Mouse (Mus musculus) cerebellum, adult 2 months (tissue): ENCODE data around the gene Mroh3. TPM values are rescaled to one million over a fixed set of nuclear protein-coding genes. Genes with fewer than 3 reads are reported as not detected.

Source experiments
- DNase-seq, 2 experiments: peaks; one replicate each; pipeline ENCODE4 v3.0.0; 2021
- H3K27ac ChIP-seq: fragments of 200-500 bp; 2 replicates; pipeline ENCODE4 v1.5.1; 2012; ENCODE audit warnings: low read length, control low read depth, inconsistent platforms; ENCODE audit not compliant: insufficient read depth
- H3K27me3 ChIP-seq: fragments of 200-500 bp; 2 replicates; pipeline ENCODE4 v1.6.1; 2012; ENCODE audit warnings: inconsistent platforms, mild to moderate bottlenecking, low read length, moderate library complexity; ENCODE audit not compliant: control insufficient read depth, insufficient read depth
- H3K4me1 ChIP-seq: fragments of 200-500 bp; 2 replicates; pipeline ENCODE4 v1.6.1; 2011; ENCODE audit warnings: low read length; ENCODE audit not compliant: control insufficient read depth, insufficient read depth
- H3K4me3 ChIP-seq: fragments of 200-500 bp; replicated peaks from 2 replicates; pipeline ENCODE3; 2011; ENCODE audit warnings: mild to moderate bottlenecking, low read depth, low read length, control low read depth; ENCODE audit not compliant: insufficient read depth
- CTCF ChIP-seq: fragments of 200-500 bp; IDR thresholded peaks from 2 replicates; pipeline ENCODE4 v1.5.1; 2011; ENCODE audit warnings: low read depth, mild to moderate bottlenecking, control low read depth, low read length, moderate library complexity, borderline replicate concordance; ENCODE audit not compliant: insufficient read depth
- POLR2A ChIP-seq: fragments of 200-500 bp; IDR thresholded peaks from 2 replicates; pipeline ENCODE4 v1.6.1; 2011; ENCODE audit warnings: low read length, control low read depth, borderline replicate concordance; ENCODE audit not compliant: insufficient read depth
- WGBS: fragments of 180-500 bp; shearing (Covaris S2); methylation state at CpG from one replicate; pipeline ENCODE4 v1.1.7; 2018; 5-methylcytosine and 5-hydroxymethylcytosine counted together
- polyA plus RNA-seq: library from polyadenylated mRNA; depleted of rRNA; stranded (reverse); fragments of >200 nt; gene quantifications from 2 replicates; pipeline ENCODE4 v1.2.3, GENCODE M21; 2012

Gene Mroh3
- polyA plus RNA-seq, 1 experiment: 1.0 TPM

DNA sequence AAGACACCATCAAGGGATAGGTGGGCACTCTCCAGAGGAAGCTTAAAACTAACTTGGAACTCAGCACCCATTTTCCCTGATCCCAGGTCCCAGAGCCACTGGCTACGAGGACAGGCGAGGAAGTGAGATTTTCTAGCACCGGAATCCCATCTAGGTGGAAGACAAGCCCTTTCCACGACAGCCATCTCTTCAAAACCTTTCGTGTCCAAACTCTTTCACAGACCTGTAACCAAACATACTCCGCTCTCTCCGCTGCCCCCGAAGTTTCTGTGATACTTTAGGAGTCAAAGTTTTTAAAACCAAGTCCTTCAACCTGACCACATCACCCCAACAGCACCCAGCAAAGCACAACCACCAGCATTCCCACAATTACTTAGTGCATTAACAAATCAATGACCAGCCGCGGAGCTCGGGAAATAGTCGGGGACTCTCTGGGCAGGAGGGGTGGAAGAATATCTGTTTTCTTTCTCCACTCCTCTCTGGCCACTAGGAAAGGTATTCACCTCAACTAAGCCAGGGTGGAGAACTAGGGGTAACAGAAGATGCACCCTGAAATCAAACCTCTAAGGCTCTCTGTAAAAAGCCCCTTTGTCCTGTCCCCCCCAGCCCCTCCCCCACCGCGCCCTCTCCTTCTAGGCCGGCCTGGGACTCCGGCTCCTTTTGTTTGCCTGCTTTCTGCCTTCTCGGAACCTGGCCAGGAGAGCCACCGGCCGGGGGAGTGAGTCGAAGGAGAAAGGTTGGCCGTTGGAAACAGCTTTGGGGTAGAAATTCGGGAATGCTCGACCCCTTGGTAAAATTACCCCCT lies 20.6 kb upstream of the Mroh3 start:
- no peak for TF ChIP-seq CTCF
- no peak for TF ChIP-seq POLR2A
- no peak for DNase-seq
- 16% methylated on average over 23 of the region's 23 CpGs for WGBS
- Histone ChIP-seq H3K27ac (no peak overlapping the region), H3K4me1 (no peaks in the 10 kb centered on the region), H3K4me3 (peak overlapping the region; percentile 65), H3K27me3 (peaks cover 2% of the 10 kb centered on the region; the same call in 1 of the 2 replicates)

DNA sequence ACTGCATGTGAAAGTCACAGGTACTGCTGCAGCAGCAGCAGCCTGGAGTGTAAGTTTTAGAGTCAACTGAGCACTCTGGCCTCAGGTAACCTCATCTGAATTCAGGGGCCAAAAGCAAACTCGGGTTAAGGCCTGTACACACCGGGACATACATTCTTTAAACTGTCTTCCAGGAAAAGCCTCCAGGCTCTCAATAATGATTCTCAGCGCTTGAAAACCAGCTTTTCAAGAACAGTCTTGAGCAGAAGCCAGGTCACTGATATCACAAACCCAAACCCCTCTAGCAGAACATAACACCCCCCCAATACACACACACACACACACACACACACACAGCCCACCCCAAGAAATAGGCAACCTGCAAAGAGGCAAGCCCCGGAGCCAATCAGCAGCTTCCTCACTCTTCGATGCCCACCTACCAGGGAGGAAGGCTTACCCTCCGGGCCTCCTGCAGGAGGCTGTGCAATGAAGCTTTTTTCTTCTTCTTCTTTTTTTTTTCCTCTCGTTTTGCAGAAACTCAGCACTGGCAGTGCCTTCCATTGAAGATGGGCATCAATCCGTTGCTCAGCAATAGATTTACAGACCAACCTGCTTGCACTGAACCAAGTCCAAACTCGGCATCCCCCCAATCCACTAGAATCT lies 19.8 kb upstream of the Mroh3 start:
- H3K27ac ChIP-seq: no peak overlapping the region
- no peak for DNase-seq
- peaks cover 2% of the 10 kb centered on the region; the same call in 1 of the 2 replicates for H3K27me3 ChIP-seq
- TF ChIP-seq CTCF (no peak), POLR2A (no peak)
- WGBS: 37% methylated on average over 9 of the region's 9 CpGs
- H3K4me3 ChIP-seq: no peak overlapping the region
- H3K4me1 ChIP-seq: no peaks in the 10 kb centered on the region

DNA sequence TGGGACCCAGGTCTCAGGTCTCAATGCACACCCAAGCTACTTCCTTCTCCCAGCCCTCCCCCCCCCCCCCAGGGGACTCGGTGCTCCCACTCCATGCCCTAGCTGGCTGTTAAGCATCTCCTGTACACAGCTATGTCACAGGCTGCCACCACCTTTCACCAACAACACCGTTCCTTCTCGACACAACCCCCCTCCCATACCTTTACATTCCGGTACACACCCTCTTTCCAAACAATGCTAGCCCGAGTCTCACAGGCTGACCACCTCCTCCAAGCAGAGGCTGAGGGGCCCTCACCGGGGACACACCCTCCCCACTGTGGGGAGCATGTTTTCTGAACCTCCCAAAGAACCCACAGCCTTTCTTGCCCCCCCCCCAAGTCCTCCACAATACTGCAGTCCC lies 19.0 kb upstream of the Mroh3 start:
- Histone ChIP-seq H3K4me1 (no peaks in the 10 kb centered on the region), H3K27ac (no peak overlapping the region), H3K27me3 (peaks cover 2% of the 10 kb centered on the region; the same call in 1 of the 2 replicates), H3K4me3 (no peak overlapping the region)
- no peak for DNase-seq
- 36% methylated on average over 6 of the region's 6 CpGs for WGBS
- TF ChIP-seq POLR2A: no peak
- no peak for TF ChIP-seq CTCF

DNA sequence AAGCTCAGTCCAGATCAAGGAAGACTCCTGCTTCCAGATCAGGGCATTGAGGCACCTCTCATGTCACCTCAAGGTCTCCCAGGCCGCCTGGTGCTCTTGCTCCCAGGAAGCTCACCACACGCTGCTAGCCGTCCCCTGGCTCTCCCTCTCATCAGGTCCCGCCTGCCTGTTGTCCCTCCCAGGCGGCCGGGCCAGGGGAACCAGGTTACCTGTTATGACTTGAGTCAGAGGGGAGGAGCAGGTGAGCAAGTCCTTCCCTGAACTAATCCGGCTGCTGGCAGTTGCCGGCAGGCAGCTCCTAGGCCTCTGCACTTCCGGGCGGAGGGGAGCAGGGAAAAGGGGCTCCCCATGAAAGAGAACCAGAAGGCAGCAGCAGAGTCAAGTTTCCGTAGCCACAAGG lies 17.6 kb upstream of the Mroh3 start:
- 91% methylated on average over 11 of the region's 11 CpGs for WGBS
- H3K4me1 ChIP-seq: peaks cover 8% of the 10 kb centered on the region
- no peak for DNase-seq
- TF ChIP-seq POLR2A: no peak
- no peak for TF ChIP-seq CTCF
- no peak overlapping the region for H3K27ac ChIP-seq
- no peak overlapping the region for H3K4me3 ChIP-seq
- peaks cover 2% of the 10 kb centered on the region; the same call in 1 of the 2 replicates for H3K27me3 ChIP-seq

DNA sequence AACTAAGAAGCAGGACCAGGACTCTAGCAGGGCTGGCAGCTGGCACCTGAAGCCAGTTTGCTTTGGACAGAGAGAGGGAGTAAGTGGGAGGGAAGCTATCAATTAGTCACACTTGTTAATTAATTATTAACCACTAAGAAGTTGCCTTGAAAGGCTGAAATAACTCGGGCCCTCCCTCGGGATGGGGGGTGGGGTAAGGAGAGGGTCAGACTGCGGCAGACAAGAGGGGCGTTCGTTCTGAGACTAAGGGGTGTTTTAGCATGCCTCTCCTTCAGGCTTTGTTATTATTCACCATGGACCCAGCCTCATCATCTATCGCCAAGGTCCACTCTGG lies 16.4 kb upstream of the Mroh3 start:
- H3K27ac ChIP-seq: no peak overlapping the region
- TF ChIP-seq CTCF (no peak), POLR2A (no peak)
- H3K27me3 ChIP-seq: peaks cover 2% of the 10 kb centered on the region; the same call in 1 of the 2 replicates
- H3K4me1 ChIP-seq: peaks cover 8% of the 10 kb centered on the region
- 52% methylated on average over 6 of the region's 6 CpGs for WGBS
- H3K4me3 ChIP-seq: no peak overlapping the region
- no peak for DNase-seq

DNA sequence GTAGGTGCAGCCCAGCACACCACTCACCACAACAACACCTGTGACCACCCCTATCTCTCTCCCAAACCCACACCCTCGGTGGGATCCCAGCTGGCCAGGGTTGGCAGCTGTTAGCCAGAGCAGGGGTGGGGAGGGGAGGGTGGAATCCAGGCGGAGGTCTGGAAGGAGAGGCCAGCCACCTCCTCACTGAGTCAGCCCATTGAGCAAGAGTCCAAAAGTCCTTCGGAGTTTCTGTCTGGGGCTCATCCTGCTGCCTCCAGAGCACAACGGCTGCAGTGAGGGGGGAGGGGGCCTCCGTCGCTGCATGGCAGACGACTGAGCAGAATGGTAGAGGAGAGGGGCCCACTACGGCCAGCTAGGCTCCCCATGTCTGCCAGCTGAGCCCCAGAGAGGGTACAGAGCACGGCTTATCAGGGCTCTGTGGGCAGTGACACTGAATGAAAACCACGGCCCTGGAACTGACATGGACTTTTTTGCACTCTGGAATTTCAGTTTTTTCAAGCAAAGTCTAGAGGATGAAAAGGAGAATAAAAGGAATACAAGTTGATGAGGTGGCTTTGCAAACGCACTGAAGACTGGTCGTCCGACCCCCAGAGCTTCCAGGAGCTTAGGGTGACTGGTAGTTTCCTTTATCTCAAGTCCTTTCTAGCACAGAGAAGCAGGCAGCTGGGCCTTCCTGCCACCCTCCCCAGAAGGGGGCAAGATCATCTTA lies 15.9 kb upstream of the Mroh3 start:
- TF ChIP-seq CTCF (no peak), POLR2A (no peak)
- peaks cover 2% of the 10 kb centered on the region; the same call in 1 of the 2 replicates for H3K27me3 ChIP-seq
- WGBS: 30% methylated on average over 13 of the region's 13 CpGs
- no peak overlapping the region for H3K4me3 ChIP-seq
- DNase-seq: no peak
- no peak overlapping the region for H3K27ac ChIP-seq
- H3K4me1 ChIP-seq: peaks cover 8% of the 10 kb centered on the region

DNA sequence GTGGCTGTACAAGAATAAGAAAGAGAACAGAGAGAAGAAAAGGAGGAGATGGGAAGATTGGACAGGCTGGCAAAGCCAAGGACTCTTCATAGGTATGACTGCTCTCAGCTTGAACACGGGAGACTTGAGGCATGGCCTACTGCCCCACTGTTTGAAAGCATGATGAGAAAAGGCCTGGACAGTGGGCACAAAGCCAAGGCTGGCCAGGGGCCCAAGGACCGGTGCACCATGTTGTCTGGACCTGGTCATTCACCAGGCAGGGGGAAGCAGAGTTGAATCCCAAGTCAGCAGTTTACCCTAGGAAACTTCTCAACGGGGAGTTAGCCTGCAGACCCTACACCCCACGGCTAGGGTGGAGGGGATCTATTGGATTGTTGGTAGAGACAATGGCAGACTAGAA lies 15.2 kb upstream of the Mroh3 start:
- WGBS: 26% methylated on average over 4 of the region's 4 CpGs
- TF ChIP-seq CTCF (no peak), POLR2A (no peak)

More for the DNA sequence above, 15.2 kb upstream of the Mroh3 start:
- no peaks in the 10 kb centered on the region for H3K27me3 ChIP-seq
- H3K4me1 ChIP-seq: peaks cover 8% of the 10 kb centered on the region
- H3K4me3 ChIP-seq: no peak overlapping the region
- H3K27ac ChIP-seq: no peak overlapping the region
- peak in 1 of 2 experiments; percentile 15 for DNase-seq
